Mouse (Mus musculus) lung, embryonic 16.5 days (tissue): Measurements from ENCODE around the gene Ctcf. TPM values are rescaled to one million over a fixed set of nuclear protein-coding genes. Genes with fewer than 3 reads are reported as not detected.
"Not testable (repeated sequence)": the region's sequence is repeated elsewhere in the genome, so short reads cannot be mapped to it uniquely, and the experiment has no call there.

Source experiments
- ATAC-seq: fragments of 200-750 bp; cut with Nextera tagmentation; 2 replicates; pipeline ENCODE4 v1.8.0; 2017; ENCODE audit warnings: low read depth, mild to moderate bottlenecking, moderate library complexity
- H3K27ac ChIP-seq: fragments of 300-500 bp; sonication (generic); 2 replicates; pipeline ENCODE4 v1.5.1; 2014; ENCODE audit warnings: mild to moderate bottlenecking, control low read depth, low read length
- H3K27me3 ChIP-seq: fragments of 300-500 bp; sonication (generic); 2 replicates; pipeline ENCODE4 v1.6.1; 2014; ENCODE audit warnings: low read depth, low read length, mixed read lengths; ENCODE audit not compliant: control insufficient read depth, insufficient read depth
- H3K36me3 ChIP-seq: fragments of 300-500 bp; sonication (generic); 2 replicates; pipeline ENCODE4 v1.6.1; 2014; ENCODE audit warnings: low read length; ENCODE audit not compliant: control insufficient read depth, insufficient read depth
- H3K4me1 ChIP-seq: fragments of 300-500 bp; sonication (generic); replicated peaks from 2 replicates; pipeline ENCODE4 v1.6.1; 2014; ENCODE audit warnings: low read length, mixed read lengths; ENCODE audit not compliant: control insufficient read depth, insufficient read depth
- H3K4me2 ChIP-seq: fragments of 300-500 bp; sonication (generic); 2 replicates; pipeline ENCODE4 v1.6.1; 2014; ENCODE audit warnings: low read depth, low read length, control low read depth
- H3K4me3 ChIP-seq: fragments of 300-500 bp; sonication (generic); 2 replicates; pipeline ENCODE4 v1.5.1; 2014; ENCODE audit warnings: mild to moderate bottlenecking, low read length, control low read depth
- H3K9ac ChIP-seq: fragments of 300-500 bp; sonication (generic); 2 replicates; pipeline ENCODE4 v1.6.1; 2014; ENCODE audit warnings: low read length, control low read depth
- H3K9me3 ChIP-seq: fragments of 300-500 bp; sonication (generic); 2 replicates; pipeline ENCODE4 v1.6.1; 2016; ENCODE audit warnings: low read length; ENCODE audit not compliant: control insufficient read depth
- WGBS: fragments of 180-500 bp; shearing (Covaris S2); extraction: QIAGEN DNeasy Blood & Tissue Kit; methylation state at CpG from one replicate; pipeline ENCODE4 v1.1.7; 2014; 5-methylcytosine and 5-hydroxymethylcytosine counted together
- polyA plus RNA-seq: library from polyadenylated mRNA; unstranded; fragments of >200 nt; fragmentation: Nextera tagmentation; extraction: Ambion mirVana; gene quantifications from 2 replicates; pipeline ENCODE4 v1.2.1, GENCODE M21; 2015

Ctcf gene
- polyA plus RNA-seq = 112 and 116 TPM in 2 replicates

- Histone ChIP-seq H3K4me1 (peaks cover 29% of the 10 kb centered on the region), H3K36me3 (no peaks in the 10 kb centered on the region), H3K4me3 (peak within 1 kb of the TSS; percentile 90), H3K27ac (peak within 1 kb of the TSS; percentile 100), H3K4me2 (peak within 1 kb of the TSS; percentile 67), H3K27me3 (no peaks in the 10 kb centered on the region), H3K9me3 (no peaks in the 10 kb centered on the region), H3K9ac (peak within 1 kb of the TSS; percentile 99)
- ATAC-seq = peak; percentile 93
- WGBS = under 1% methylated on average over 74 of the region's 126 CpGs
Measured at GRCm38 (mm10) chr8:105636018-105636962, at the start of gene Ctcf. Gene Ctcf (plus strand): TSS chr8:105636568.

GRCm38 (mm10) chr8:105592431-105592830 is 43.9 kb upstream of the Ctcf start:
- H3K36me3 ChIP-seq = no peaks in the 10 kb centered on the region
- WGBS = 58% methylated on average over 2 of the region's 2 CpGs
- peaks cover 13% of the 10 kb centered on the region for H3K4me1 ChIP-seq
- H3K9me3 ChIP-seq = no peaks in the 10 kb centered on the region
- no peak overlapping the region for H3K4me3 ChIP-seq
- no peaks in the 10 kb centered on the region for H3K27me3 ChIP-seq
- H3K4me2 ChIP-seq = no peak overlapping the region
- no peak overlapping the region for H3K27ac ChIP-seq
- no peak for ATAC-seq
- H3K9ac ChIP-seq = no peak overlapping the region

GRCm38 (mm10) chr8:105593859-105594258 is 42.5 kb upstream of the Ctcf start:
- H3K27ac ChIP-seq = no peak overlapping the region; the same call in 1 of the 2 replicates
- H3K4me3 ChIP-seq = no peak overlapping the region
- no peaks in the 10 kb centered on the region for H3K36me3 ChIP-seq
- ATAC-seq = no peak
- peaks cover 13% of the 10 kb centered on the region for H3K4me1 ChIP-seq
- peak overlapping the region; percentile 34 for H3K4me2 ChIP-seq
- no peaks in the 10 kb centered on the region for H3K27me3 ChIP-seq
- no peaks in the 10 kb centered on the region for H3K9me3 ChIP-seq
- 17% methylated on average over 15 of the region's 15 CpGs for WGBS
- peak overlapping the region; percentile 14; the same call in 1 of the 2 replicates for H3K9ac ChIP-seq

- 57% methylated on average over 18 of the region's 18 CpGs for WGBS
- Histone ChIP-seq H3K9me3 (no peaks in the 10 kb centered on the region), H3K4me2 (no peak overlapping the region), H3K36me3 (no peaks in the 10 kb centered on the region), H3K4me1 (peaks cover 13% of the 10 kb centered on the region), H3K4me3 (no peak overlapping the region), H3K27me3 (no peaks in the 10 kb centered on the region), H3K9ac (no peak overlapping the region), H3K27ac (no peak overlapping the region)
- ATAC-seq = no peak
Measured at GRCm38 (mm10) chr8:105594451-105595242, 41.7 kb upstream of the Ctcf start.

- Histone ChIP-seq H3K4me2 (peak overlapping the region; percentile 57), H3K27ac (no peak overlapping the region), H3K4me3 (peak overlapping the region; percentile 29)
Measured at GRCm38 (mm10) chr8:105596362-105597034, 39.9 kb upstream of the Ctcf start.

GRCm38 (mm10) chr8:105598777-105599176 is 37.6 kb upstream of the Ctcf start:
- H3K36me3 ChIP-seq = no peaks in the 10 kb centered on the region
- H3K27me3 ChIP-seq = no peaks in the 10 kb centered on the region
- 82% methylated on average over 6 of the region's 6 CpGs for WGBS
- no peaks in the 10 kb centered on the region for H3K9me3 ChIP-seq
- H3K9ac ChIP-seq = no peak overlapping the region
- no peak overlapping the region for H3K27ac ChIP-seq
- no peak overlapping the region for H3K4me3 ChIP-seq
- peaks cover 13% of the 10 kb centered on the region for H3K4me1 ChIP-seq
- no peak for ATAC-seq
- H3K4me2 ChIP-seq = no peak overlapping the region

More at GRCm38 (mm10) chr8:105596362-105597034, 39.9 kb upstream of the Ctcf start:
- peak; percentile 84 for ATAC-seq
- Histone ChIP-seq H3K9ac (0 out of 2 replicates have a peak overlapping the region, but pooled peaks have one; percentile 37), H3K36me3 (no peaks in the 10 kb centered on the region), H3K9me3 (no peaks in the 10 kb centered on the region), H3K4me1 (peaks cover 13% of the 10 kb centered on the region), H3K27me3 (no peaks in the 10 kb centered on the region)
- 5% methylated on average over 14 of the region's 14 CpGs for WGBS

GRCm38 (mm10) chr8:105601301-105601700 is 35.1 kb upstream of the Ctcf start:
- no peak for ATAC-seq
- H3K9me3 ChIP-seq = no peaks in the 10 kb centered on the region
- peaks cover 13% of the 10 kb centered on the region for H3K4me1 ChIP-seq
- no peak overlapping the region for H3K27ac ChIP-seq
- H3K9ac ChIP-seq = no peak overlapping the region
- H3K4me2 ChIP-seq = no peak overlapping the region
- no peak overlapping the region for H3K4me3 ChIP-seq
- no peaks in the 10 kb centered on the region for H3K36me3 ChIP-seq
- 59% methylated on average over 5 of the region's 5 CpGs for WGBS
- no peaks in the 10 kb centered on the region for H3K27me3 ChIP-seq

DNA sequence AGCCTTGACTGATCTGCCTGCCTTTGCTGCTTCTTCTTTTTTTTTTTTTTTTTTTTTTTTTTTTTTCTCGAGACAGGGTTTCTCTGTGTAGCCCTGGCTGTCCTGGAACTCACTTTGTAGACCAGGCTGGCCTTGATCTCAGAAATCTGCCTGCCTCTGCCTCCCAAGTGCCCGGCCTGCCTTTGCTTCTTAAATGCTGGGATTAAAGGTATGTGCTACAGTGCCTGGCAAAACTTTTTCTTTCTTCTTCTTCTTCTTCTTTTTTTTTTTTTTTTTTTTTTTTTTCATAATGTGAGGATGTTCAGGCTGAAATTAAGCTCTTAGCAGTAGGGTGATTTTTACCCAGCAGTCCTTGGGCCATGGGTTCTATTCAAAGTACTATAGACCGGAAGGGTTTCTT is 33.8 kb upstream of the Ctcf start:
- H3K4me3 ChIP-seq, H3K36me3 ChIP-seq, H3K9me3 ChIP-seq, H3K27me3 ChIP-seq, H3K9ac ChIP-seq, H3K4me2 ChIP-seq, ATAC-seq, H3K27ac ChIP-seq: not testable (repeated sequence)
- 75% methylated on average over 3 of the region's 3 CpGs for WGBS
- peaks cover 19% of the 10 kb centered on the region for H3K4me1 ChIP-seq
